Mouse (Mus musculus) small intestine, adult 2 months (tissue): ENCODE data around the gene Rpl39. TPM values are rescaled to one million over a fixed set of nuclear protein-coding genes. Genes with fewer than 3 reads are reported as not detected.

ENCODE experiments used
- H3K27ac ChIP-seq: fragments of 200-500 bp; 2 replicates; pipeline ENCODE4 v1.5.1; 2012; ENCODE audit warnings: low read depth, low read length, control low read depth, inconsistent platforms; ENCODE audit not compliant: insufficient read depth
- H3K27me3 ChIP-seq: fragments of 200-500 bp; 2 replicates; pipeline ENCODE4 v1.6.1; 2012; ENCODE audit warnings: mild to moderate bottlenecking, moderate library complexity, low read length, inconsistent platforms; ENCODE audit not compliant: control insufficient read depth, insufficient read depth
- H3K36me3 ChIP-seq: fragments of 200-500 bp; 2 replicates; pipeline ENCODE4 v1.6.1; 2012; ENCODE audit warnings: mild to moderate bottlenecking, low read length, control low read depth, inconsistent platforms; ENCODE audit not compliant: control insufficient read depth, insufficient read depth
- H3K4me1 ChIP-seq: fragments of 200-500 bp; 2 replicates; pipeline ENCODE4 v1.6.1; 2012; ENCODE audit warnings: low read length, inconsistent platforms, mixed read lengths; ENCODE audit not compliant: control insufficient read depth, insufficient read depth, insufficient read length
- H3K4me3 ChIP-seq: fragments of 200-500 bp; 2 replicates; pipeline ENCODE4 v1.5.1; 2012; ENCODE audit warnings: low read depth, mild to moderate bottlenecking, control low read depth, inconsistent platforms, low read length, moderate library complexity
- CTCF ChIP-seq: fragments of 200-500 bp; IDR thresholded peaks from 2 replicates; pipeline ENCODE4 v1.5.1; 2012; ENCODE audit warnings: low read depth, mild to moderate bottlenecking, control low read depth, inconsistent platforms, low read length, moderate library complexity, mixed read lengths; ENCODE audit not compliant: insufficient replicate concordance, insufficient read length; ENCODE audit errors: extremely low read depth
- POLR2A ChIP-seq: fragments of 200-500 bp; IDR thresholded peaks from 2 replicates; pipeline ENCODE4 v1.6.1; 2012; ENCODE audit warnings: low read depth, mild to moderate bottlenecking, control low read depth, inconsistent platforms, low read length, moderate library complexity
- WGBS: fragments of 180-500 bp; shearing (Covaris S2); methylation state at CpG from one replicate; pipeline ENCODE4 v1.1.7; 2018; 5-methylcytosine and 5-hydroxymethylcytosine counted together
- polyA plus RNA-seq: library from polyadenylated mRNA; depleted of rRNA; stranded (reverse); fragments of >200 nt; gene quantifications from 2 replicates; pipeline ENCODE4 v1.2.3, GENCODE M21; 2012; rRNA removed

Gene Rpl39
- polyA plus RNA-seq, 1 experiment: 4.4 TPM

- TF ChIP-seq POLR2A (no peak), CTCF (no peak)
- 61% methylated on average over 9 of the region's 9 CpGs for WGBS
- H3K4me1 ChIP-seq: no peaks in the 10 kb centered on the region
- H3K27ac ChIP-seq: no peak overlapping the region
- no peaks in the 10 kb centered on the region for H3K27me3 ChIP-seq
- H3K36me3 ChIP-seq: no peaks in the 10 kb centered on the region
- no peak overlapping the region for H3K4me3 ChIP-seq
These were observed 21.3 kb downstream of the Rpl39 start for GRCm38 (mm10) chrX:37063902-37064301.

GRCm38 (mm10) chrX:37048890-37049823 lies 36.0 kb downstream of the Rpl39 start:
- Histone ChIP-seq H3K36me3 (no peaks in the 10 kb centered on the region), H3K27ac (no peak overlapping the region), H3K4me3 (peak overlapping the region; percentile 59), H3K27me3 (peaks cover 17% of the 10 kb centered on the region), H3K4me1 (peaks cover 8% of the 10 kb centered on the region; the same call in 1 of the 2 replicates)
- WGBS: 14% methylated on average over 70 of the region's 70 CpGs
- no peak for TF ChIP-seq CTCF
- TF ChIP-seq POLR2A: no peak

- TF ChIP-seq CTCF (no peak), POLR2A (no peak)
- H3K27me3 ChIP-seq: peaks cover 17% of the 10 kb centered on the region
- no peak within 1 kb of the TSS for H3K27ac ChIP-seq
- H3K4me1 ChIP-seq: peaks cover 8% of the 10 kb centered on the region; the same call in 1 of the 2 replicates
- 7% methylated on average over 36 of the region's 38 CpGs for WGBS
- no peaks in the 10 kb centered on the region for H3K36me3 ChIP-seq
- peak within 1 kb of the TSS; percentile 59 for H3K4me3 ChIP-seq
These were observed 36.9 kb downstream of the Rpl39 start, which contains the start of gene Sowahd for GRCm38 (mm10) chrX:37048066-37048889. TSS of gene Sowahd (plus strand) at chrX:37048845.

GRCm38 (mm10) chrX:37042726-37043125 lies 42.5 kb downstream of the Rpl39 start:
- no peaks in the 10 kb centered on the region for H3K36me3 ChIP-seq
- H3K27me3 ChIP-seq: no peaks in the 10 kb centered on the region; the same call in 1 of the 2 replicates
- WGBS: 20% methylated on average over 9 of the region's 9 CpGs
- H3K4me3 ChIP-seq: no peak overlapping the region
- H3K4me1 ChIP-seq: peaks cover 2% of the 10 kb centered on the region; the same call in 1 of the 2 replicates
- no peak overlapping the region for H3K27ac ChIP-seq
- TF ChIP-seq CTCF: peak; percentile 59; the same call in 1 of the 2 replicates
- TF ChIP-seq POLR2A: no peak

Other genes starting within 250 kb of the Rpl39 start
- gene Ube2a, start 211.5 kb downstream of the Rpl39 start, polyA plus RNA-seq: 20.6 and 34.2 TPM in 2 replicates
- gene C330007P06Rik, start 211.3 kb downstream of the Rpl39 start, polyA plus RNA-seq: 2.8 and 5.2 TPM in 2 replicates
- gene Nkrf, start 182.5 kb downstream of the Rpl39 start, polyA plus RNA-seq: 0.08 TPM in 2 replicates
- 3.8 and 4.0 TPM in 2 replicates for gene Sept6, start 93.6 kb downstream of the Rpl39 start, polyA plus RNA-seq
- gene Sowahd, start 36.6 kb downstream of the Rpl39 start, polyA plus RNA-seq: 0.08 and 0.60 TPM in 2 replicates
- gene Upf3b, start 24.9 kb upstream of the Rpl39 start, polyA plus RNA-seq: 0.29 and 0.75 TPM in 2 replicates
- 0.47 and 1.1 TPM in 2 replicates for gene Nkap, start 41.4 kb upstream of the Rpl39 start, polyA plus RNA-seq
- gene Akap14, start 83.4 kb upstream of the Rpl39 start, polyA plus RNA-seq: not detected in 2 replicates
- gene Ndufa1, start 105.8 kb upstream of the Rpl39 start, polyA plus RNA-seq: 194 and 230 TPM in 2 replicates
- 0.99 and 1.6 TPM in 2 replicates for gene Rnf113a1, start 105.8 kb upstream of the Rpl39 start, polyA plus RNA-seq
- gene Gm9, start 125.6 kb upstream of the Rpl39 start, polyA plus RNA-seq: not detected in 2 replicates
- gene Rhox1, start 136.9 kb upstream of the Rpl39 start, polyA plus RNA-seq: not detected in 2 replicates
- gene Rhox2a, start 159.6 kb upstream of the Rpl39 start, polyA plus RNA-seq: not detected in 2 replicates
- not detected in 2 replicates for gene Rhox3a, start 164.5 kb upstream of the Rpl39 start, polyA plus RNA-seq
- not detected in 2 replicates for gene Rhox4a, start 179.9 kb upstream of the Rpl39 start, polyA plus RNA-seq